Mouse (Mus musculus) testis, adult 2 months (tissue): Measurements from ENCODE around the gene Spats2. TPM values are rescaled to one million over a fixed set of nuclear protein-coding genes. Genes with fewer than 3 reads are reported as not detected.
A peak's percentile ranks its signal among the peaks of the same experiment; 100 is the strongest.
"Not testable (repeated sequence)": the region's sequence is repeated elsewhere in the genome, so short reads cannot be mapped to it uniquely, and the experiment has no call there.

Source experiments
- H3K27ac ChIP-seq: fragments of 200-500 bp; 2 replicates; pipeline ENCODE4 v1.5.1; 2012; ENCODE audit warnings: low read depth, low read length; ENCODE audit not compliant: control insufficient read depth, insufficient read depth
- H3K27me3 ChIP-seq: fragments of 200-500 bp; 2 replicates; pipeline ENCODE4 v1.6.1; 2012; ENCODE audit warnings: mild to moderate bottlenecking, low read length, moderate library complexity; ENCODE audit not compliant: control insufficient read depth, insufficient read depth
- H3K36me3 ChIP-seq: fragments of 200-500 bp; 2 replicates; pipeline ENCODE4 v1.6.1; 2012; ENCODE audit warnings: mild to moderate bottlenecking, low read length; ENCODE audit not compliant: control insufficient read depth, insufficient read depth
- H3K4me1 ChIP-seq: fragments of 200-500 bp; 2 replicates; pipeline ENCODE4 v1.6.1; 2012; ENCODE audit warnings: low read length; ENCODE audit not compliant: control insufficient read depth, insufficient read depth
- H3K4me3 ChIP-seq: fragments of 200-500 bp; 2 replicates; pipeline ENCODE4 v1.5.1; 2012; ENCODE audit warnings: low read depth, mild to moderate bottlenecking, low read length, moderate library complexity, mixed read lengths; ENCODE audit not compliant: control insufficient read depth
- CTCF ChIP-seq: fragments of 200-500 bp; IDR thresholded peaks from 2 replicates; pipeline ENCODE4 v1.5.1; 2012; ENCODE audit warnings: low read depth, mild to moderate bottlenecking, inconsistent platforms, low read length, moderate library complexity; ENCODE audit not compliant: control insufficient read depth, insufficient read depth, insufficient replicate concordance
- POLR2A ChIP-seq: fragments of 200-500 bp; IDR thresholded peaks from 2 replicates; pipeline ENCODE4 v1.6.1; 2012; ENCODE audit warnings: low read depth, mild to moderate bottlenecking, inconsistent platforms, low read length, moderate library complexity; ENCODE audit not compliant: control insufficient read depth
- polyA plus RNA-seq: library from polyadenylated mRNA; depleted of rRNA; stranded (reverse); fragments of >200 nt; gene quantifications from 2 replicates; pipeline ENCODE4 v1.2.3, GENCODE M21; 2012; rRNA removed

The Spats2 gene
- polyA plus RNA-seq = 34.2 and 35.8 TPM in 2 replicates

GRCm38 (mm10) chr15:99125711-99126080, at the start of gene Spats2:
TSS of gene Spats2 (plus strand) at chr15:99125916.
- TF ChIP-seq CTCF = no peak
- TF ChIP-seq POLR2A = no peak
- H3K4me1 ChIP-seq = no peaks in the 10 kb centered on the region; the same call in none of the 2 replicates
- no peaks in the 10 kb centered on the region for H3K27me3 ChIP-seq
- no peaks in the 10 kb centered on the region; the same call in 1 of the 2 replicates for H3K36me3 ChIP-seq
- H3K4me3 ChIP-seq = peak within 1 kb of the TSS; percentile 93
- peak within 1 kb of the TSS; percentile 89 for H3K27ac ChIP-seq

- H3K36me3 ChIP-seq, H3K4me3 ChIP-seq, H3K4me1 ChIP-seq, H3K27ac ChIP-seq, H3K27me3 ChIP-seq: not testable (repeated sequence)
Observed at GRCm38 (mm10) chr15:99076011-99076410, 49.7 kb upstream of the Spats2 start.

GRCm38 (mm10) chr15:99078181-99078910, 47.4 kb upstream of the Spats2 start:
- Histone ChIP-seq H3K27ac (no peak overlapping the region), H3K4me3 (no peak overlapping the region), H3K36me3 (no peaks in the 10 kb centered on the region), H3K27me3 (no peaks in the 10 kb centered on the region), H3K4me1 (peaks cover 7% of the 10 kb centered on the region)
- TF ChIP-seq CTCF (no peak), POLR2A (no peak)

- TF ChIP-seq POLR2A (no peak), CTCF (no peak)
- H3K36me3 ChIP-seq = no peaks in the 10 kb centered on the region
Observed at GRCm38 (mm10) chr15:99079804-99080203, 45.9 kb upstream of the Spats2 start.

GRCm38 (mm10) chr15:99082322-99082721, 43.4 kb upstream of the Spats2 start:
- TF ChIP-seq POLR2A (no peak), CTCF (no peak)
- Histone ChIP-seq H3K4me3 (no peak overlapping the region), H3K27ac (no peak overlapping the region), H3K4me1 (peaks cover 8% of the 10 kb centered on the region), H3K36me3 (no peaks in the 10 kb centered on the region), H3K27me3 (no peaks in the 10 kb centered on the region)

More at GRCm38 (mm10) chr15:99079804-99080203, 45.9 kb upstream of the Spats2 start:
- H3K27ac ChIP-seq = no peak overlapping the region
- H3K27me3 ChIP-seq = no peaks in the 10 kb centered on the region
- no peak overlapping the region for H3K4me3 ChIP-seq
- H3K4me1 ChIP-seq = peaks cover 9% of the 10 kb centered on the region

- Histone ChIP-seq H3K27ac (no peak overlapping the region), H3K27me3 (no peaks in the 10 kb centered on the region), H3K4me1 (peaks cover 12% of the 10 kb centered on the region), H3K36me3 (no peaks in the 10 kb centered on the region), H3K4me3 (no peak overlapping the region)
- no peak for TF ChIP-seq POLR2A
- TF ChIP-seq CTCF = no peak
Observed at GRCm38 (mm10) chr15:99082840-99083239, 42.9 kb upstream of the Spats2 start.

- H3K4me3 ChIP-seq = no peak overlapping the region
- TF ChIP-seq POLR2A (no peak), CTCF (peak; percentile 56; the same call in 1 of the 2 replicates)
- peaks cover 16% of the 10 kb centered on the region for H3K4me1 ChIP-seq
- H3K27me3 ChIP-seq = no peaks in the 10 kb centered on the region; the same call in 1 of the 2 replicates
- H3K27ac ChIP-seq = no peak overlapping the region
- no peaks in the 10 kb centered on the region for H3K36me3 ChIP-seq
Observed at GRCm38 (mm10) chr15:99083258-99083657, 42.5 kb upstream of the Spats2 start.

GRCm38 (mm10) chr15:99083867-99084557, 41.7 kb upstream of the Spats2 start:
- H3K27me3 ChIP-seq = peaks cover 2% of the 10 kb centered on the region
- H3K4me1 ChIP-seq = peaks cover 20% of the 10 kb centered on the region
- no peaks in the 10 kb centered on the region for H3K36me3 ChIP-seq
- H3K27ac ChIP-seq = no peak overlapping the region
- peak overlapping the region; percentile 32; the same call in 1 of the 2 replicates for H3K4me3 ChIP-seq
- TF ChIP-seq POLR2A (no peak), CTCF (no peak)
